Mouse (Mus musculus) liver, adult 2 months (tissue): Measurements from ENCODE around the gene Cdiptos.

ENCODE experiments used
- CTCF ChIP-seq: fragments of 200-500 bp; IDR thresholded peaks from 2 replicates; pipeline ENCODE4 v1.5.1; 2011; ENCODE audit warnings: low read depth, low read length, control low read depth
- POLR2A ChIP-seq: fragments of 200-500 bp; IDR thresholded peaks from 2 replicates; pipeline ENCODE4 v1.6.1; 2011; ENCODE audit warnings: low read length, control low read depth; ENCODE audit not compliant: insufficient read depth; ENCODE audit errors: extremely low read depth

GRCm38 (mm10) chr7:126961965-126962364 is 13.9 kb downstream of the Cdiptos start:
- TF ChIP-seq CTCF (no peak), POLR2A (no peak)
